Mouse (Mus musculus) hindbrain, embryonic 10.5 days (tissue): Measurements from ENCODE around the gene Cmtm3. TPM values are rescaled to one million over a fixed set of nuclear protein-coding genes. Genes with fewer than 3 reads are reported as not detected.

Source experiments
- DNase-seq: peaks from one replicate; pipeline ENCODE4 v3.0.0-alpha.2; 2017; ENCODE audit warnings: low spot score
- H3K27ac ChIP-seq: fragments of 300-500 bp; sonication (generic); 2 replicates; pipeline ENCODE4 v1.5.1; 2016; ENCODE audit warnings: mild to moderate bottlenecking, moderate library complexity
- H3K27me3 ChIP-seq: fragments of 300-500 bp; sonication (generic); 2 replicates; pipeline ENCODE4 v1.6.1; 2016; ENCODE audit warnings: mild to moderate bottlenecking; ENCODE audit not compliant: poor library complexity, insufficient read depth, severe bottlenecking
- H3K36me3 ChIP-seq: fragments of 300-500 bp; sonication (generic); 2 replicates; pipeline ENCODE4 v1.6.1; 2016; ENCODE audit warnings: mild to moderate bottlenecking, moderate library complexity
- H3K4me1 ChIP-seq: fragments of 300-500 bp; sonication (generic); replicated peaks from 2 replicates; pipeline ENCODE4 v1.6.1; 2016; ENCODE audit warnings: mild to moderate bottlenecking
- H3K4me3 ChIP-seq: fragments of 300-500 bp; sonication (generic); 2 replicates; pipeline ENCODE4 v1.5.1; 2016; ENCODE audit warnings: mild to moderate bottlenecking, moderate library complexity
- H3K9me3 ChIP-seq: fragments of 300-500 bp; sonication (generic); 2 replicates; pipeline ENCODE4 v1.6.1; 2016; ENCODE audit warnings: mild to moderate bottlenecking, moderate library complexity
- WGBS: fragments of 180-500 bp; shearing (Covaris S2); methylation state at CpG from one replicate; pipeline ENCODE4 v1.1.7; 2016; 5-methylcytosine and 5-hydroxymethylcytosine counted together
- polyA plus RNA-seq: library from polyadenylated mRNA; unstranded; fragments of >200 nt; fragmentation: Nextera tagmentation; extraction: Ambion mirVana; gene quantifications from 2 replicates; pipeline ENCODE4 v1.2.1, GENCODE M21; 2016

Gene Cmtm3
- polyA plus RNA-seq, 1 experiment from 2014 or later, result 83.1 TPM

DNA sequence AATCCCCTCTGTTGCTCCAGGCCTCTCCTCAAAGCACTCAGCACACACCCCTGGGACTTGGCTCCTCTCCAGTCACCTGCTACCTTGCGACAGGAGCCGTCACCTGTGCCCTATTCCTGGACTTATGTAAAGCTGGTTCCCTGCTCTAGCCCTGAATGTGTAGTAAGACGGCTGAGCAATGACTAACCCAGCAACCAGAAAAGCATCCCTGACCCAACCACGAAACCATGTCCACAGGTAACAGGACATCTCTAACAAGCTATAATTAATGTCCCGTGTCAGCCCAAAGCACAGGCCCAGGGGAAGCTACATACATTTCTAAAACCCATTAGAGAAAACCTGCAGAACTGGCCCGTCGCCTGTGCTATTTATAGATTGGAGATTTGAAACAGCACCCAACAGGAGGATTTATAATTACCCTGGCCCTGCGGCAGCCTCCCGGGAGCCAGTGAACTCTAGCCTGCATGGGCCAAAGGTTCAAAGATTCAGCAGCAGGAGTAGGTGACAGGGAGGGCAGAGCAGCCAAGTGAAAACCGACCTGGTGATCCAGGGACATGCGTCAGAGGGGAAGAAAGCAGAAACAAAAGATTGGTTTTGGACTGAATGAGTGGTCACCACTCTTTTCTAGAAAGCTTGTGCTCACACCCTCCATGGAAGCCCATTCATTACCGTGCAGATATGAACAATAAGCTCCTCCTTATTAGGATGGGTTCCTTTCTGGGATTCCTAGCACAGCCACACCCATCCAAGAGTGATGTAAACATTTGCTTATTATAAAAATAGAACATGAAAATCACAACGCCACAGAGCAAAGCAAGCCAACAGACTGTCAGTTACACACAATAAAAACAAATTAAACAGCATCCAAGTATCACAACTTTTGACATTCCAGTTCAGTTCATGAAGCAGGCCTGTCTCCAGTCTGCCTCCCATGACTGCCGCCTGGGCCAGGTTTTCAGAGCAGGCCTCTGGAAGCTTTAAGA is 35.9 kb downstream of the Cmtm3 start:
- H3K9me3 ChIP-seq, result no peaks in the 10 kb centered on the region
- H3K4me1 ChIP-seq, result peaks cover 53% of the 10 kb centered on the region
- H3K27ac ChIP-seq, result peak overlapping the region; percentile 66
- H3K27me3 ChIP-seq, result no peaks in the 10 kb centered on the region
- no peaks in the 10 kb centered on the region for H3K36me3 ChIP-seq
- no peak for DNase-seq
- no peak overlapping the region for H3K4me3 ChIP-seq
- 58% methylated on average over 14 of the region's 14 CpGs for WGBS

DNA sequence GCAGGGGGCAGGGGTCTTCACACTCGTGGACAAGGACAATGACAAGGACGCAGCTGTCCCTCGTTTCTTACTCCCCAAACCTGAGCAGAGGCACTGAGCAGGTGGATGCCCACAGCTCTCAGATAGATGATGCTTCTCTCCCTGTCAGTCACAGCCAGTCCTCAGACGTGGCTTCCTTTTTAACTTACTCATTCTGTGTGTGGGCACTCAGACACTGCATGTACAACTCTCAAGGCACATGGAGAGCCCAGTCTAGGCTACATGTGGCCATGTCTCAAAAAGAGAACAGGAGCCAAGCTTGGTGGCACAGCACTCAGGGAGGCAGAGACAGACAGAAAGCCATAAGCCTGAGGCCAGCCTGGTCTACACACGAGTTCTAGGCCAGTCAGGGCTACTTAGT is 36.7 kb downstream of the Cmtm3 start:
- peak overlapping the region; percentile 66 for H3K27ac ChIP-seq
- H3K4me3 ChIP-seq, result no peak overlapping the region
- H3K4me1 ChIP-seq, result peaks cover 60% of the 10 kb centered on the region
- H3K27me3 ChIP-seq, result no peaks in the 10 kb centered on the region
- WGBS, result 55% methylated on average over 5 of the region's 5 CpGs
- DNase-seq, result no peak
- no peaks in the 10 kb centered on the region for H3K36me3 ChIP-seq
- no peaks in the 10 kb centered on the region for H3K9me3 ChIP-seq

GRCm38 (mm10) chr8:104376669-104377068 is 37.5 kb downstream of the Cmtm3 start:
- Histone ChIP-seq H3K4me1 (peaks cover 62% of the 10 kb centered on the region), H3K36me3 (no peaks in the 10 kb centered on the region), H3K27ac (peak overlapping the region; percentile 71), H3K4me3 (no peak overlapping the region), H3K27me3 (no peaks in the 10 kb centered on the region), H3K9me3 (no peaks in the 10 kb centered on the region)
- no peak for DNase-seq
- WGBS, result 46% methylated on average over 11 of the region's 11 CpGs

DNA sequence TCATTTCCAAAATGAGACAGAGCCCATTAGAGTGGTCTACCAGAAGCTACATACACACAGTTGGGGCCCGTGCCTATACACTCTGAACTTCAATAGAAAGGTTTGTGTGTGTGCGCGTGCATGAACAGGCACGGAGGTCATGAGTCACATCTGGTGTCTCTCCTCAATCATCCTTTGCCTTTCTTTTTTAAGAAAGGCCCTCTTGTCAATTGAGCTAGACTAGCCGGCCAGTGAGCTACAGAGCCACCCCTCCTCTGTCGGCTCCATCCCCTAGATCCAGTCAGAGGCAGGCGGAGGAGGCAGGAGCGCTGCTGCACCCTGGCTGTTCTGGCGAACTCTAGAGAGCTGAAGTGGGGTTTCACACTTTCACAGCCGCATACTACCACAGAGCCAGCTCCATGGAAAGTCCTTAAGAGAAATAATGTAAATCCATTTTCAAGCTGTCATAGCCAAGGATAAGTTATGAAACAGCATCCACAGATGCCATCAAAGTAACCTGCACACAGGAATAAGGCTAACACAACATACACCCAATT is 40.2 kb downstream of the Cmtm3 start:
- DNase-seq, result peak; percentile 43
- 36% methylated on average over 10 of the region's 10 CpGs for WGBS
- H3K27ac ChIP-seq, result peak overlapping the region; percentile 50; the same call in 1 of the 2 replicates

GRCm38 (mm10) chr8:104380269-104380668 is 41.1 kb downstream of the Cmtm3 start:
- Histone ChIP-seq H3K4me3 (no peak overlapping the region), H3K36me3 (no peaks in the 10 kb centered on the region), H3K27me3 (no peaks in the 10 kb centered on the region), H3K4me1 (peaks cover 67% of the 10 kb centered on the region), H3K27ac (0 out of 2 replicates have a peak overlapping the region, but pooled peaks have one; percentile 8), H3K9me3 (no peaks in the 10 kb centered on the region)
- no peak for DNase-seq
- WGBS, result 89% methylated on average over 7 of the region's 7 CpGs

More for the DNA sequence above, 40.2 kb downstream of the Cmtm3 start:
- no peak overlapping the region for H3K4me3 ChIP-seq
- no peaks in the 10 kb centered on the region for H3K9me3 ChIP-seq
- H3K27me3 ChIP-seq, result no peaks in the 10 kb centered on the region
- H3K4me1 ChIP-seq, result peaks cover 76% of the 10 kb centered on the region
- no peaks in the 10 kb centered on the region for H3K36me3 ChIP-seq

- H3K27me3 ChIP-seq, result no peaks in the 10 kb centered on the region
- H3K27ac ChIP-seq, result 0 out of 2 replicates have a peak overlapping the region, but pooled peaks have one; percentile 8
- no peaks in the 10 kb centered on the region for H3K9me3 ChIP-seq
- H3K4me1 ChIP-seq, result peaks cover 64% of the 10 kb centered on the region
- 80% methylated on average over 5 of the region's 5 CpGs for WGBS
- no peak for DNase-seq
- no peaks in the 10 kb centered on the region for H3K36me3 ChIP-seq
- no peak overlapping the region for H3K4me3 ChIP-seq
These were observed 41.8 kb downstream of the Cmtm3 start for GRCm38 (mm10) chr8:104380961-104381411.

- peaks cover 73% of the 10 kb centered on the region for H3K4me1 ChIP-seq
- no peaks in the 10 kb centered on the region for H3K9me3 ChIP-seq
- no peaks in the 10 kb centered on the region for H3K36me3 ChIP-seq
- no peak overlapping the region for H3K4me3 ChIP-seq
- no peaks in the 10 kb centered on the region for H3K27me3 ChIP-seq
- 89% methylated on average over 2 of the region's 2 CpGs for WGBS
- H3K27ac ChIP-seq, result no peak overlapping the region
- DNase-seq, result no peak
These were observed 44.1 kb downstream of the Cmtm3 start for GRCm38 (mm10) chr8:104383296-104383695.

DNA sequence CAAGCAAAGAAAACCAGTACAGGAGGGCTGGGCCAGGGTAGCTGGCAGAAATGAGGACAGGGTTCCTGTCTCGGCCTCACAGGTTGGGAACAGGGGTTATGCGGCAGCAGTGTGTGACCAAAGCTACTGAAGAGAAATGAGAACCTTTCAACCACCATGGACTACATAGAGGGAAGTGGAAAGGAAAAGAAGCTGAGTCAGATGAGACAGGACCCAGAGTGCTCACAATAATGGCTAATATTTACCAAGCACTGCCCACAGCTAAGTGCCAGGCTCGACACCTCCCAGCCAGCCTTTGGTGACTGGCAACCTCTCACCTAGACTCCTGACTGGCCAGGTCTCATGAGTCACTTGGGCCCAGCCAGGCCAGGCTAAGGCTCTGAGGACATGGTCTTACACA is 44.8 kb downstream of the Cmtm3 start:
- Histone ChIP-seq H3K9me3 (no peaks in the 10 kb centered on the region), H3K27me3 (no peaks in the 10 kb centered on the region), H3K27ac (0 out of 2 replicates have a peak overlapping the region, but pooled peaks have one; percentile 25), H3K4me3 (no peak overlapping the region), H3K36me3 (no peaks in the 10 kb centered on the region), H3K4me1 (peaks cover 72% of the 10 kb centered on the region)
- no peak for DNase-seq
- 68% methylated on average over 3 of the region's 3 CpGs for WGBS

DNA sequence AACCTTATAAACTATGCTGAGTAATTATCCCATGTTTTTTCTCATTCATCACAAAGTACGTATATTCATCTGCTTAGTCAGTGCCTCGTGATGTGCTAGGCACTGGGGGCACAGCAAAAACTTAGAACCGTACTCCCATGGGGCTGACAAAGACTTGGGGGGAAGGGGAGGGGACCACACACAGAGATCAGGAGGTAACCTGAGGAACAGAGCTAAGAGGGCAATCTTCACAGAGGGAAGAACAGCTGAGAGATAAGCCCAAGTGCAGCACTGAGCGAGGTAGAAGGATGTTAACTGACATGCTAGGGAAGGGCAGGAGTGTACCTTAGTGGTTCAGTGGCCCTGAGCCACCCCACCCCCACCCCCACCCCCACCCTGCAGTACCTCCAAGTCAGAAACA is 47.5 kb downstream of the Cmtm3 start:
- Histone ChIP-seq H3K27ac (no peak overlapping the region), H3K4me1 (peaks cover 47% of the 10 kb centered on the region), H3K9me3 (no peaks in the 10 kb centered on the region), H3K4me3 (no peak overlapping the region), H3K27me3 (no peaks in the 10 kb centered on the region), H3K36me3 (peaks cover 1% of the 10 kb centered on the region; the same call in 1 of the 2 replicates)
- WGBS, result 17% methylated on average over 4 of the region's 4 CpGs
- no peak for DNase-seq

DNA sequence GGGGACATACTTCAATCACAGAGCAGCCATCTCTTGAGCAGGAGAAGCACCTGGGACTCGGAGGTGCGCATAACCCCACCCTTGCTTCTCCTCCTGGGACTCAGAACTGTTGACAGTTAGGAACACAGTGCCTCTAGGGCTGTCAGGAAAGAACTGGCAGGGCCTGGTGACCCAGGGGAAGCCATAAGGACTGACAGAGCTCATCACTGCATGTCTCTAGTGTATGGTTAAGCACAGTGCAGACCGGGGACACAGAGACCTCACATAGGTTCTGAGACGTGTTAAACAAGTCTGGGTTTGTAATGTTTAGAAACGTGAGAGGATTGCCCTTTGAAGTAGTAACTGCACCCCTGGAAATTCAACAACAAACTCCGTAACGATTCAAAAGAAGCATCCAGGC is 48.3 kb downstream of the Cmtm3 start:
- H3K36me3 ChIP-seq, result peaks cover 3% of the 10 kb centered on the region; the same call in 1 of the 2 replicates
- no peaks in the 10 kb centered on the region for H3K27me3 ChIP-seq
- no peaks in the 10 kb centered on the region for H3K9me3 ChIP-seq
- no peak overlapping the region for H3K4me3 ChIP-seq
- H3K27ac ChIP-seq, result no peak overlapping the region
- H3K4me1 ChIP-seq, result peaks cover 40% of the 10 kb centered on the region
- DNase-seq, result no peak
- 60% methylated on average over 7 of the region's 7 CpGs for WGBS

DNA sequence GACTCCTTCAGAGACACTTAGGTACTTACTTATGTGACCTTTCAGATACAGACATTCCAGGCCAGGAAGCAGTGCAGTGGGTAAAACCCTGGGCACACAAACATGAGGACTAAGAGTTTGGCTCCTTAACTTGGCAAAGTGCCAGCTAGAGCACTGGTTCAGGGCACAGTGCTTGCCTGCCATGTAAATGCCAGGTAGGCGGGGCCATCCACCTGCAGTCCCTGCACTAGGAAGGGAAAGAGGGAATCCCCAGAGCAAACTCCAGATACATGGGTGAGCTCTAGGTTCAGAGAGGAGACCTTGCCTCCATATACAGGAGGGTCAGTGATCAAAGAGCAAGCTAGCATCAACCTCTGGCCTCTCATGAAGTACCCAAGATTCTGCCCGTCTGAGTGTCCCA is 48.8 kb downstream of the Cmtm3 start:
- no peaks in the 10 kb centered on the region for H3K27me3 ChIP-seq
- H3K27ac ChIP-seq, result no peak overlapping the region
- WGBS, result 95% methylated on average over 2 of the region's 2 CpGs
- peaks cover 36% of the 10 kb centered on the region for H3K4me1 ChIP-seq
- no peaks in the 10 kb centered on the region for H3K9me3 ChIP-seq
- peaks cover 3% of the 10 kb centered on the region; the same call in 1 of the 2 replicates for H3K36me3 ChIP-seq
- H3K4me3 ChIP-seq, result no peak overlapping the region
- no peak for DNase-seq

- 82% methylated on average over 8 of the region's 8 CpGs for WGBS
- Histone ChIP-seq H3K9me3 (no peaks in the 10 kb centered on the region), H3K27me3 (no peaks in the 10 kb centered on the region), H3K27ac (no peak overlapping the region), H3K36me3 (peaks cover 3% of the 10 kb centered on the region; the same call in 1 of the 2 replicates), H3K4me3 (no peak overlapping the region), H3K4me1 (peaks cover 44% of the 10 kb centered on the region)
- no peak for DNase-seq
These were observed 51.0 kb downstream of the Cmtm3 start for GRCm38 (mm10) chr8:104390245-104390644.

- WGBS, result 98% methylated on average over 7 of the region's 7 CpGs
- Histone ChIP-seq H3K27me3 (no peaks in the 10 kb centered on the region), H3K27ac (no peak overlapping the region), H3K36me3 (peaks cover 3% of the 10 kb centered on the region; the same call in 1 of the 2 replicates), H3K4me1 (peaks cover 30% of the 10 kb centered on the region), H3K9me3 (0 out of 2 replicates have a peak, but pooled peaks cover 4% of the 10 kb centered on the region), H3K4me3 (no peak overlapping the region)
- no peak for DNase-seq
These were observed 53.9 kb downstream of the Cmtm3 start for GRCm38 (mm10) chr8:104393139-104393538.
